Mouse (Mus musculus) CH12.LX (cell line): Measurements from ENCODE around the gene Vmn2r65. TPM values are rescaled to one million over a fixed set of nuclear protein-coding genes. Genes with fewer than 3 reads are reported as not detected.

Experiments
- DNase-seq: peaks from one replicate; pipeline ENCODE4 v3.0.0-alpha.2; 2013; ENCODE audit errors: extremely low read depth
- H3K27ac ChIP-seq: 2 replicates; pipeline ENCODE4 v1.5.1; 2012; ENCODE audit warnings: low read depth, mild to moderate bottlenecking, control low read depth, moderate library complexity; ENCODE audit not compliant: insufficient read depth
- H3K27me3 ChIP-seq: replicated peaks from 2 replicates; pipeline ENCODE3; 2012; ENCODE audit warnings: inconsistent platforms
- H3K36me3 ChIP-seq, 2 experiments: replicated peaks in 1 of 2; 2 replicates each; pipeline versions ENCODE3 to v1.6.1; 2012; ENCODE audit warnings: inconsistent platforms in 1 of 2, low read length in 1 of 2, mild to moderate bottlenecking in 1 of 2, mixed read lengths in 1 of 2, moderate library complexity in 1 of 2; ENCODE audit not compliant: control insufficient read depth in 1 of 2, insufficient read depth in 1 of 2
- H3K4me1 ChIP-seq, 2 experiments: 2 replicates each; pipeline ENCODE4 v1.6.1; 2012; ENCODE audit warnings: inconsistent platforms in 1 of 2, moderate library complexity in 1 of 2; ENCODE audit not compliant: insufficient read depth in 2 of 2, control insufficient read depth in 1 of 2
- H3K4me2 ChIP-seq: 2 replicates; pipeline ENCODE4 v1.6.1; 2012; ENCODE audit warnings: low read depth, mild to moderate bottlenecking, control low read depth; ENCODE audit not compliant: poor library complexity, insufficient read depth, severe bottlenecking
- H3K4me3 ChIP-seq, 3 experiments: fragments of 150-350 bp in 1 of 3; sonication (generic) in 1 of 3; replicated peaks in 1 of 3; 2 replicates each; pipeline versions ENCODE3 to v1.5.1; 2011 to 2012; ENCODE audit warnings: low read depth in 2 of 3, low read length in 2 of 3, mild to moderate bottlenecking in 2 of 3, moderate library complexity in 2 of 3, control low read depth in 1 of 3, improper control_type of control experiment in 1 of 3, inconsistent platforms in 1 of 3, mixed read lengths in 1 of 3; ENCODE audit not compliant: poor library complexity in 1 of 3
- H3K79me2 ChIP-seq: replicated peaks from 2 replicates; pipeline ENCODE4 v1.6.1; 2012; ENCODE audit warnings: mild to moderate bottlenecking, moderate library complexity; ENCODE audit not compliant: control insufficient read depth, poor library complexity, insufficient read depth, severe bottlenecking; ENCODE audit errors: extremely low read depth
- H3K9ac ChIP-seq: 2 replicates; pipeline ENCODE4 v1.6.1; 2012; ENCODE audit warnings: low read depth, mild to moderate bottlenecking, control low read depth, moderate library complexity; ENCODE audit not compliant: insufficient read depth
- H3K9me3 ChIP-seq: replicated peaks from 2 replicates; pipeline ENCODE3; 2012; ENCODE audit warnings: low read length, inconsistent platforms, mixed read lengths
- E2F4 ChIP-seq: IDR thresholded peaks from 2 replicates; pipeline ENCODE4 v1.6.1; 2011; ENCODE audit warnings: low read depth, low read length, improper control_type of control experiment; ENCODE audit not compliant: insufficient replicate concordance
- ETS1 ChIP-seq: conservative IDR thresholded peaks from 2 replicates; pipeline ENCODE4 v1.6.1; 2012; ENCODE audit warnings: low read depth, mild to moderate bottlenecking, inconsistent platforms, low read length, improper control_type of control experiment, moderate library complexity
- IRF4 ChIP-seq: IDR thresholded peaks from 2 replicates; pipeline ENCODE4 v1.6.1; 2014; ENCODE audit warnings: low read depth, mild to moderate bottlenecking, inconsistent platforms, low read length, improper control_type of control experiment
- JUN ChIP-seq: IDR thresholded peaks from 2 replicates; pipeline ENCODE4 v1.6.1; 2011; ENCODE audit warnings: low read depth, mild to moderate bottlenecking, low read length, improper control_type of control experiment, moderate library complexity; ENCODE audit not compliant: insufficient read depth
- JUND ChIP-seq: conservative IDR thresholded peaks from 2 replicates; pipeline ENCODE4 v1.6.1; 2011; ENCODE audit warnings: low read depth, low read length, improper control_type of control experiment
- KAT2A ChIP-seq: IDR thresholded peaks from 2 replicates; pipeline ENCODE4 v1.6.1; 2012; ENCODE audit warnings: low read length, improper control_type of control experiment, inconsistent platforms; ENCODE audit not compliant: insufficient replicate concordance
- MAZ ChIP-seq: IDR thresholded peaks from 2 replicates; pipeline ENCODE4 v1.6.1; 2012; ENCODE audit warnings: low read depth, mild to moderate bottlenecking, inconsistent platforms, low read length, improper control_type of control experiment, moderate library complexity
- MXI1 ChIP-seq: IDR thresholded peaks from 2 replicates; pipeline ENCODE4 v1.6.1; 2011; ENCODE audit warnings: mild to moderate bottlenecking, low read depth, low read length, improper control_type of control experiment
- MYC ChIP-seq: IDR thresholded peaks from 2 replicates; pipeline ENCODE4 v1.6.1; 2011; ENCODE audit warnings: low read depth, mild to moderate bottlenecking, improper control_type of control experiment, low read length
- NELFE ChIP-seq: IDR thresholded peaks from 2 replicates; pipeline ENCODE4 v1.6.1; 2011; ENCODE audit warnings: low read depth, low read length, improper control_type of control experiment
- NRF1 ChIP-seq: IDR thresholded peaks from 2 replicates; pipeline ENCODE4 v1.6.1; 2014; ENCODE audit warnings: low read depth, mild to moderate bottlenecking, inconsistent platforms, low read length, improper control_type of control experiment, moderate library complexity
- PAX5 ChIP-seq: IDR thresholded peaks from 2 replicates; pipeline ENCODE4 v1.6.1; 2012; ENCODE audit warnings: low read length, inconsistent platforms, mixed read lengths
- POLR2A ChIP-seq: IDR thresholded peaks from 2 replicates; pipeline ENCODE4 v1.6.1; 2011; ENCODE audit warnings: low read depth, mild to moderate bottlenecking, improper control_type of control experiment, low read length
- POLR2AphosphoS2 ChIP-seq: IDR thresholded peaks from 2 replicates; pipeline ENCODE4 v1.6.1; 2011; ENCODE audit warnings: low read depth, low read length, improper control_type of control experiment
- TCF12 ChIP-seq: IDR thresholded peaks from 2 replicates; pipeline ENCODE4 v1.6.1; 2014; ENCODE audit warnings: low read depth, mild to moderate bottlenecking, inconsistent platforms, low read length, improper control_type of control experiment
- USF1 ChIP-seq: IDR thresholded peaks from 2 replicates; pipeline ENCODE4 v1.6.1; 2014; ENCODE audit warnings: low read depth, mild to moderate bottlenecking, inconsistent platforms, low read length, improper control_type of control experiment
- USF2 ChIP-seq: conservative IDR thresholded peaks from 2 replicates; pipeline ENCODE4 v1.6.1; 2011; ENCODE audit warnings: low read depth, low read length, improper control_type of control experiment
- ZC3H11A ChIP-seq: IDR thresholded peaks from 2 replicates; pipeline ENCODE4 v1.6.1; 2012; ENCODE audit warnings: low read depth, mild to moderate bottlenecking, inconsistent platforms, low read length, improper control_type of control experiment
- dilution Hi-C: fragments of 300-500 bp; cut with MboI; formaldehyde crosslinking; loops from 2 replicates; pipeline ENCODE4 v1.14.3; 2020; ENCODE audit warnings: low sequenced_read_pairs; ENCODE audit not compliant: extremely low pct_unique_long_range_greater_than_20kb, extremely low pct_ligation_motif_present
- in situ Hi-C: fragments of 300-500 bp; cut with MboI; formaldehyde crosslinking; loops from 3 replicates; pipeline ENCODE4 v1.14.3; 2019; ENCODE audit warnings: low sequenced_read_pairs, low pct_ligation_motif_present, low pct_unique_long_range_greater_than_20kb, mixed read lengths
- polyA plus RNA-seq: library from polyadenylated mRNA; unstranded; fragments of >175 nt; gene quantifications from 2 replicates; pipeline ENCODE4 v1.2.1, GENCODE M21; 2012; ENCODE audit warnings: low read depth; ENCODE audit not compliant: insufficient read length
- total RNA-seq, 2 experiments: library from RNA; depleted of rRNA; stranded (reverse); fragments of 300-350 nt in 1 of 2; fragments of >200 nt in 1 of 2; gene quantifications; 2 replicates each; pipeline ENCODE4 v1.2.3; 2012 to 2014

Vmn2r65 gene
- not detected in 2 replicates for total RNA-seq (2012; rRNA removed)
- total RNA-seq (2014; rRNA removed), result not detected in 2 replicates
- not detected in 2 replicates for polyA plus RNA-seq

DNA sequence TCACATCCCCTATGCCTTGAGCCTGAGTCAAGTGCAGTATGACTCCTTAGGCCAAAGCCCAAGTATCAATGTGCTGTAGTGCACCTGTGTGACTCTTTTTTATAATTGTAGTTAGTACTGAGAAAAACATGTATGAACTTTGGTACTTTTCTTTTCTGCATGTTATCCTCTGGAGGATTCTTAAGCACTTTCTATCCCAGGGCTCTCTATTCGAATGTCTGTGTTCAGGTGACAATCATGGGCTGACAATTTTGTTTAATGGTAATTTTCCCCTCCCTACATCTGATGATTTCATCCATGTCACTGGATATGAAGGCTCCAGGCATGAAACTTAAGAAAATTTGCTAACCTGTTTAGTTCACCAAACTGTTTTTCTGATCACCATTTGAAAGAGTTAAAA, at the start of gene Vmn2r65:
Vmn2r65 (minus strand) TSS at position 101 of the 400 bp plus-strand sequence.
- H3K4me3 ChIP-seq, result no peak within 1 kb of the TSS
- dilution Hi-C loops, result no loop called here
- in situ Hi-C loops, result no loop called here
- no peaks in the 10 kb centered on the region for H3K4me1 ChIP-seq
- no peaks in the 10 kb centered on the region for H3K79me2 ChIP-seq
- H3K9me3 ChIP-seq, result no peaks in the 10 kb centered on the region
- no peaks in the 10 kb centered on the region for H3K36me3 ChIP-seq
- no peak within 1 kb of the TSS for H3K4me2 ChIP-seq
- TF ChIP-seq ZC3H11A (no peak), JUN (no peak), JUND (no peak), E2F4 (no peak), NRF1 (no peak), PAX5 (no peak), IRF4 (no peak), MYC (no peak)
- peaks cover 3% of the 10 kb centered on the region for H3K27me3 ChIP-seq
- H3K9ac ChIP-seq, result no peak within 1 kb of the TSS
- H3K27ac ChIP-seq, result no peak within 1 kb of the TSS
- no peak for DNase-seq

- TF ChIP-seq PAX5 (no peak), POLR2AphosphoS2 (no peak), TCF12 (no peak), E2F4 (no peak), MYC (no peak), USF1 (no peak), MAZ (no peak), MXI1 (no peak), JUN (no peak), ETS1 (no peak), NELFE (no peak), USF2 (no peak), POLR2A (no peak), KAT2A (no peak)
- TF ChIP-seq, all 38 proteins: peak for 0
- Histone ChIP-seq H3K9me3 (no peaks in the 10 kb centered on the region), H3K4me2 (no peak within 1 kb of the TSS), H3K36me3 (no peaks in the 10 kb centered on the region), H3K4me1 (no peaks in the 10 kb centered on the region), H3K9ac (no peak within 1 kb of the TSS), H3K4me3 (no peak within 1 kb of the TSS), H3K79me2 (no peaks in the 10 kb centered on the region), H3K27ac (no peak within 1 kb of the TSS), H3K27me3 (no peaks in the 10 kb centered on the region)
- in situ Hi-C loops, result no loop called here
- DNase-seq, result no peak
- dilution Hi-C loops, result no loop called here
Observed at GRCm38 (mm10) chr7:85012168-85012567, 48.3 kb upstream of the Vmn2r65 start, which contains the start of gene Vmn2r66. TSS of gene Vmn2r66 (minus strand) at chr7:85012268.
